Mouse (Mus musculus) midbrain, embryonic 16.5 days (tissue): Measurements from ENCODE around the gene 9530068E07Rik. TPM values are rescaled to one million over a fixed set of nuclear protein-coding genes. Genes with fewer than 3 reads are reported as not detected.

Experiments used
- ATAC-seq: fragments of 200-750 bp; cut with Nextera tagmentation; 2 replicates; pipeline ENCODE4 v1.8.0; 2017; ENCODE audit warnings: moderate TSS enrichment
- H3K27ac ChIP-seq: fragments of 300-500 bp; sonication (generic); 2 replicates; pipeline ENCODE4 v1.5.1; 2014; ENCODE audit warnings: mild to moderate bottlenecking, low read length, mixed read lengths
- H3K27me3 ChIP-seq: fragments of 300-500 bp; sonication (generic); 2 replicates; pipeline ENCODE4 v1.6.1; 2014; ENCODE audit warnings: low read depth, low read length, mixed read lengths; ENCODE audit not compliant: control insufficient read depth, insufficient read depth
- H3K36me3 ChIP-seq: fragments of 300-500 bp; sonication (generic); 2 replicates; pipeline ENCODE4 v1.6.1; 2014; ENCODE audit warnings: mild to moderate bottlenecking, low read length, moderate library complexity, mixed read lengths; ENCODE audit not compliant: control insufficient read depth, insufficient read depth
- H3K4me1 ChIP-seq: fragments of 300-500 bp; sonication (generic); 2 replicates; pipeline ENCODE4 v1.6.1; 2014; ENCODE audit warnings: mild to moderate bottlenecking, low read length, mixed read lengths; ENCODE audit not compliant: control insufficient read depth, insufficient read depth
- H3K4me2 ChIP-seq: fragments of 300-500 bp; sonication (generic); 2 replicates; pipeline ENCODE4 v1.6.1; 2014; ENCODE audit warnings: mild to moderate bottlenecking, low read length, mixed read lengths
- H3K4me3 ChIP-seq: fragments of 300-500 bp; sonication (generic); 2 replicates; pipeline ENCODE4 v1.5.1; 2014; ENCODE audit warnings: low read depth, mild to moderate bottlenecking, low read length, moderate library complexity, mixed read lengths
- H3K9ac ChIP-seq: fragments of 300-500 bp; sonication (generic); 2 replicates; pipeline ENCODE4 v1.6.1; 2014; ENCODE audit warnings: low read depth, low read length, mixed read lengths
- H3K9me3 ChIP-seq: fragments of 300-500 bp; sonication (generic); replicated peaks from 2 replicates; pipeline ENCODE4 v1.6.1; 2014; ENCODE audit warnings: mild to moderate bottlenecking, low read length, mixed read lengths; ENCODE audit not compliant: control insufficient read depth, poor library complexity, severe bottlenecking
- WGBS: fragments of 180-500 bp; shearing (Covaris S2); extraction: QIAGEN DNeasy Blood & Tissue Kit; methylation state at CpG from one replicate; pipeline ENCODE4 v1.1.7; 2014; 5-methylcytosine and 5-hydroxymethylcytosine counted together
- polyA plus RNA-seq: library from polyadenylated mRNA; unstranded; fragments of >200 nt; fragmentation: Nextera tagmentation; extraction: Ambion mirVana; gene quantifications from 2 replicates; pipeline ENCODE4 v1.2.1, GENCODE M21; 2015

9530068E07Rik gene
- polyA plus RNA-seq, 1 experiment from 2014 or later, result 138 TPM

DNA sequence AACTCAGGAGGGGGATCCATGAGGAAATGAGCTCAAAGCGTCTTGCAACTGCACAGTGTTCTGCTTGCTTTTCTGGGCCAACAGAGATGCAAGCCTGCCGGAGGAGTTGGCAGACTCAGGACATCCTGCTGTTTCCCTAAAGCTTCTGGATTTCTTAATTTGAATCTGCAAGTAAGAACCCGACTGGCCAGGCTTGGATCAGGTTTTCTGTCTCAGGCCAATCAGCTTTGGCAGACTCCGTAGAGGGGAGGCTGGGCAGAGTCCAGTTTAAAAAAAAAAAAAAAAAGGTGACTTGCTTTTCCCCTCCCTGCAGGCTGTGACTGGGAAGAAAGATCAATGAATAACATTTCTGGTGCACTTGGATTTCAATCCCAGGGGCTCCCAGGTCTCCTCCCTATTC lies 37.7 kb upstream of the 9530068E07Rik start:
- 25% methylated on average over 4 of the region's 4 CpGs for WGBS
- no peaks in the 10 kb centered on the region for H3K27me3 ChIP-seq
- H3K9ac ChIP-seq, result no peak overlapping the region
- H3K4me1 ChIP-seq, result peaks cover 21% of the 10 kb centered on the region
- no peak for ATAC-seq
- H3K36me3 ChIP-seq, result no peaks in the 10 kb centered on the region
- H3K4me2 ChIP-seq, result no peak overlapping the region
- H3K9me3 ChIP-seq, result no peaks in the 10 kb centered on the region
- no peak overlapping the region for H3K4me3 ChIP-seq
- H3K27ac ChIP-seq, result no peak overlapping the region

- 12% methylated on average over 22 of the region's 22 CpGs for WGBS
- H3K9ac ChIP-seq, result peak overlapping the region; percentile 95
- peak; percentile 38 for ATAC-seq
- H3K4me1 ChIP-seq, result peaks cover 24% of the 10 kb centered on the region
- peak overlapping the region; percentile 94 for H3K4me2 ChIP-seq
- H3K36me3 ChIP-seq, result no peaks in the 10 kb centered on the region
- peak overlapping the region; percentile 92 for H3K27ac ChIP-seq
- H3K27me3 ChIP-seq, result no peaks in the 10 kb centered on the region
- H3K4me3 ChIP-seq, result peak overlapping the region; percentile 71
- no peaks in the 10 kb centered on the region for H3K9me3 ChIP-seq
Measured at GRCm38 (mm10) chr11:52359686-52360470, 36.4 kb upstream of the 9530068E07Rik start.

GRCm38 (mm10) chr11:52360471-52361277 lies 35.6 kb upstream of the 9530068E07Rik start, which contains the start of gene Vdac1:
Vdac1 (plus strand) TSS chr11:52360860.
- H3K27me3 ChIP-seq, result no peaks in the 10 kb centered on the region
- no peaks in the 10 kb centered on the region for H3K9me3 ChIP-seq
- H3K36me3 ChIP-seq, result no peaks in the 10 kb centered on the region
- H3K4me3 ChIP-seq, result peak within 1 kb of the TSS; percentile 71
- ATAC-seq, result peak; percentile 95
- H3K9ac ChIP-seq, result peak within 1 kb of the TSS; percentile 95
- peak within 1 kb of the TSS; percentile 94 for H3K4me2 ChIP-seq
- H3K4me1 ChIP-seq, result peaks cover 28% of the 10 kb centered on the region
- WGBS, result under 1% methylated on average over 71 of the region's 84 CpGs
- peak within 1 kb of the TSS; percentile 92 for H3K27ac ChIP-seq

- Histone ChIP-seq H3K36me3 (no peaks in the 10 kb centered on the region), H3K27me3 (no peaks in the 10 kb centered on the region), H3K4me3 (peak overlapping the region; percentile 71), H3K4me1 (peaks cover 28% of the 10 kb centered on the region), H3K4me2 (peak overlapping the region; percentile 94), H3K9me3 (no peaks in the 10 kb centered on the region), H3K27ac (peak overlapping the region; percentile 92), H3K9ac (peak overlapping the region; percentile 95)
- peak; percentile 54 for ATAC-seq
- under 1% methylated on average over 40 of the region's 47 CpGs for WGBS
Measured at GRCm38 (mm10) chr11:52361287-52361921, 34.8 kb upstream of the 9530068E07Rik start.

GRCm38 (mm10) chr11:52364376-52364775 lies 31.9 kb upstream of the 9530068E07Rik start:
- Histone ChIP-seq H3K9me3 (no peaks in the 10 kb centered on the region), H3K4me3 (no peak overlapping the region), H3K4me1 (peaks cover 30% of the 10 kb centered on the region), H3K27me3 (no peaks in the 10 kb centered on the region), H3K4me2 (no peak overlapping the region), H3K27ac (no peak overlapping the region), H3K36me3 (no peaks in the 10 kb centered on the region), H3K9ac (no peak overlapping the region)
- WGBS, result 92% methylated on average over 2 of the region's 2 CpGs
- ATAC-seq, result no peak

- no peaks in the 10 kb centered on the region for H3K36me3 ChIP-seq
- no peak overlapping the region for H3K4me3 ChIP-seq
- 89% methylated on average over 1 of the region's 1 CpGs for WGBS
- H3K9me3 ChIP-seq, result no peaks in the 10 kb centered on the region
- ATAC-seq, result no peak
- H3K27me3 ChIP-seq, result no peaks in the 10 kb centered on the region
- H3K4me2 ChIP-seq, result no peak overlapping the region
- no peak overlapping the region for H3K9ac ChIP-seq
- no peak overlapping the region for H3K27ac ChIP-seq
- H3K4me1 ChIP-seq, result peaks cover 26% of the 10 kb centered on the region
Measured at GRCm38 (mm10) chr11:52365143-52365542, 31.1 kb upstream of the 9530068E07Rik start.

GRCm38 (mm10) chr11:52366358-52366757 lies 29.9 kb upstream of the 9530068E07Rik start:
- Histone ChIP-seq H3K4me2 (no peak overlapping the region), H3K4me3 (no peak overlapping the region), H3K27me3 (no peaks in the 10 kb centered on the region), H3K9me3 (no peaks in the 10 kb centered on the region), H3K9ac (no peak overlapping the region), H3K27ac (no peak overlapping the region), H3K36me3 (no peaks in the 10 kb centered on the region), H3K4me1 (peaks cover 34% of the 10 kb centered on the region)
- 93% methylated on average over 5 of the region's 5 CpGs for WGBS
- ATAC-seq, result no peak

GRCm38 (mm10) chr11:52368176-52368985 lies 27.8 kb upstream of the 9530068E07Rik start:
- WGBS, result 79% methylated on average over 10 of the region's 10 CpGs
- Histone ChIP-seq H3K27me3 (no peaks in the 10 kb centered on the region), H3K4me1 (peaks cover 19% of the 10 kb centered on the region), H3K9ac (no peak overlapping the region), H3K9me3 (no peaks in the 10 kb centered on the region), H3K27ac (no peak overlapping the region), H3K4me2 (no peak overlapping the region), H3K4me3 (no peak overlapping the region), H3K36me3 (no peaks in the 10 kb centered on the region)
- ATAC-seq, result no peak
